Mouse (Mus musculus) large intestine, adult 2 months (tissue): ENCODE data around the gene Zfp536. TPM values are rescaled to one million over a fixed set of nuclear protein-coding genes. Genes with fewer than 3 reads are reported as not detected.

Source experiments
- DNase-seq: peaks from one replicate; pipeline ENCODE4 v3.0.0-alpha.2; 2012; ENCODE audit warnings: low read depth, low spot score
- WGBS: fragments of 180-500 bp; shearing (Covaris S2); methylation state at CpG from one replicate; pipeline ENCODE4 v1.1.7; 2018; 5-methylcytosine and 5-hydroxymethylcytosine counted together
- polyA plus RNA-seq: library from polyadenylated mRNA; depleted of rRNA; stranded (reverse); fragments of >200 nt; gene quantifications from 2 replicates; pipeline ENCODE4 v1.2.3, GENCODE M21; 2012

Zfp536 gene
- polyA plus RNA-seq, 1 experiment, result 0.52 TPM

GRCm38 (mm10) chr7:37565371-37565770, 208.1 kb downstream of the Zfp536 start:
- 59% methylated on average over 8 of the region's 8 CpGs for WGBS
- no peak for DNase-seq

GRCm38 (mm10) chr7:37564644-37565043, 208.8 kb downstream of the Zfp536 start:
- no peak for DNase-seq
- 38% methylated on average over 10 of the region's 10 CpGs for WGBS

GRCm38 (mm10) chr7:37563831-37564400, 209.5 kb downstream of the Zfp536 start:
- no peak for DNase-seq
- 58% methylated on average over 6 of the region's 6 CpGs for WGBS

DNA sequence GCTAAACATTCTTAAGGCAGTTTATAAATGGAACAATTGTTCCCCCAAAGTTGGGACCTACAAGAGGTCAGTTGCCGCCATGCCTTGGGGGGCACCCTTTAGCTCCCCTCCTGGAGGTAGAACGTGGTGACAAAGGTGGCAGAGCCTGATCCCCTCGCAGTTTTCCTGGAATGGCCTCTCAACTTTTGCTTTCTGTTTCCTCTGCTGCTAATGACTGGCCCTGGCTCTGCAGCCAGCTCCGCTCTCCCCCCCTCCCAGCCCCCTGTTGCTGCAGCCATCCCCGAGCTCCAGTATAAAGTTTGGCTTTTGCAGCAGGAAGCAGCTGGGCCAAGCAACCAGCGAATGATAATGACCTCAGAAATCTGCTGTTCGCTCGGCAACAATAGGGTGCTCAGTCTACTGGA, 210.3 kb downstream of the Zfp536 start:
- 20% methylated on average over 8 of the region's 8 CpGs for WGBS
- no peak for DNase-seq

DNA sequence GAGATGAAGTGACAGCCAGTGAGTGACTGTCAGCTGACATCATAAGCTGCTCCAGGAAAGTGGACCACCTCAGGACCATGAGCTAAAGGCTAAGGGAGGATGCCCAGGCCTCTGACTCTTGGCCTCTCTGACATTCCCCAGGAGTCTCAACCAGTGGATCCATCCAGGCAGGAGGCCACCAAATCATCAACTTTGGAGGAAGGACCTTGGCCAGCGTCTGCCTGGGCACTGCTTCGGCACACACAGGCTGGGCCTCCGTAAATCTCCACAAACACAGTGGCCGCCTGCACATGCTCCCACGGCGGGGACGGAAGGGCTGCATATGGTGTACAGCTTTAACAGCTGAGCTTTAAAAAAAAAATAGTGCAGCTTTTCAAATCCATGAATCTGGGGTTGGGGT, 210.9 kb downstream of the Zfp536 start:
- DNase-seq, result no peak
- 42% methylated on average over 7 of the region's 7 CpGs for WGBS

- DNase-seq, result no peak
- WGBS, result 88% methylated on average over 7 of the region's 7 CpGs
Measured at GRCm38 (mm10) chr7:37560581-37560980, 212.9 kb downstream of the Zfp536 start.

DNA sequence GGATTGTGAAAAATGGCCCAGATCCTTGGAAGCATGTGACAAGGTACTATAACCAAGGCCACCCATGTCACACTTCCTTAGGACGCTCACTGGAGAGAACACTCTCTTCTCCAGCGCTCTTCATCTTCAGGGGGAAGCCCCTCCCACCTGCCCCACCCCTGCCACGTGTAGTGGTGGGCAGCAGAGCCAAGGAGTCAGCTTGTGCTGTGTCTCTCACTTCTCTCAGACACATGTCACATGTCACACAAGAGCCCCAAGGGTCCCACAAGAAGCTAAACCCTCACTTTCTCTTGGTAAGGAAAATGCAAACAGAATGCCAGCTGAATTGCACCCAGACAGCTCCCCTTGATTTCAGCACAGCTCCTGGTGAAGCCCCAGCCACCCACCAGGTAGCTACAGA, 213.6 kb downstream of the Zfp536 start:
- WGBS, result 39% methylated on average over 3 of the region's 3 CpGs
- no peak for DNase-seq

DNA sequence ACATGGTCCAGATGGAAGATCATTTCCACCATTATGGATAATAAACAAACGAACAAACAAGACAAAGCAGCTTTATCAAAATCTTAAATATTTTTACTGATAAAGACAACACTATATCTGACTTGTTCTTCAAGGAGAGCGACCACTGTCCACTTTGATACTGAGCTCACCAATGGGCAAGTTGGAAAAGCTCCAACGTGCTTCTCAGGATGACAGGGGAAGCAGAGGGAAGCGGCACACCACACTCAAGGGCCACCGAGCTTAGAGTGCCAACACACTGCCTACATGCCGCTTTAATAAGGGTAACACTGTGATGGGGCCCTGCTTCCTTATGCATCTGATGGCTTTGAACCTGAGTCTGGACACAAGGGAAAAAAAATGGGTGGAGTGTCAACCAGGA, 214.1 kb downstream of the Zfp536 start:
- 84% methylated on average over 6 of the region's 6 CpGs for WGBS
- DNase-seq, result no peak

GRCm38 (mm10) chr7:37556811-37557210, 216.6 kb downstream of the Zfp536 start:
- no peak for DNase-seq
- 74% methylated on average over 1 of the region's 1 CpGs for WGBS

DNA sequence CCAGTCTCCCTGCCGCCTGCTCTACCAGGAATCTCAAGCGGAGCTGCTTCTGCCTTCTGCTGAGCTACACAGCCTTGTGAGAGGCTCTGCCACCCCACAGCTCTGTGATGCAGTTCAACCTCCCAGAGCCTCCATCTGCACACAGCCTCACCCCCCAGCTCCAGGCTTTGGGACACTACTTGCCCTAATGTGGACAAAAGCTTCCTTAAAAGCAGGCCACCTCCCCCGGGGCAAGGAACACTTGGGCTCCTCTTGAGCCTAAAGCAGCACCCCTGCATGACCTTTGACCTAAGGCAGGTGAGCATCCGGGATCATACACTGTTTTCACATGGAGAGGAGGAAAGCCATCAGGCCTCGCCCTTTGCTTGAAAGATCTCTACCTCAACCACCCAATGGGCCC, 219.0 kb downstream of the Zfp536 start:
- 71% methylated on average over 5 of the region's 5 CpGs for WGBS
- no peak for DNase-seq

- DNase-seq, result no peak
- 59% methylated on average over 3 of the region's 3 CpGs for WGBS
Measured at GRCm38 (mm10) chr7:37553646-37554045, 219.8 kb downstream of the Zfp536 start.

- no peak for DNase-seq
- 69% methylated on average over 3 of the region's 3 CpGs for WGBS
Measured at GRCm38 (mm10) chr7:37552384-37552783, 221.1 kb downstream of the Zfp536 start.

DNA sequence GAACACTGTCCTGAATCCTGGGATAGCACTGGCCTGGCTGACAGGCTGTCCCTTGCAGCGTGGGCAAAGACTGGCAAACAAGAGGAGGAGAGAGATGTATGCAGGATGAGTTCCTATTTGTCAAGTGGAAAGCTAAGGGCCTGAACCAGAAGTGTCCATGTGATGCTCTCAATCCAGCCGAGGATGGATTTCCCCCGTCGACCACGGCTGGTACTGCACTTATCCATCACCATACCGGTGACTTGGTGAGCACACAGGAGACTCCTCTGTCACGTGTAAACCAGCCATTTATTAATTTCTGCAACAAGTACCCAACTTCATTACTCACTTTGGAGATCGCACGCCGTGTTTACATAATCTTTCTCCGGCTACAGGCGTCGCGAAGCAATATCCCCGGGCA, 224.6 kb downstream of the Zfp536 start:
- DNase-seq, result no peak
- 58% methylated on average over 15 of the region's 15 CpGs for WGBS

GRCm38 (mm10) chr7:37544011-37544410, 229.4 kb downstream of the Zfp536 start:
- WGBS, result 25% methylated on average over 6 of the region's 6 CpGs
- no peak for DNase-seq

DNA sequence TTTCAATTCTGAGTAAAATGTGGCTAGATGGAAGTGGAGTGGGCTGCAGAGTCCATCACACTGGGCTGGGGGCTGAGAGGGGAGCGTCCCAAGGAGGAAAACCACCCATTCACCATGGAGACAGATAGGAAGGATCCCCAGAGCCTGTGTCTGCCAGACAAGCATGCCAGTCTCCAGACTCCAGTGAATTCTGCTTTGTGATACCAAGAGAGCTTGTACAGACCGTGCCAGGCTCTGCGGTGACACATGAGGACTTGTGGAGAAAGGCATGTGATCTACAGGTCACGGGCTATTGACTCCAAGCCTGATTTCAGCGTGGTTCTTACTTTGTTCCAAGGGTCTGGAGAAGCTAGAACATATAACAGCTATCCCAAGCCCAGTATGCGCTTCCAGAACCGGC, 230.5 kb downstream of the Zfp536 start:
- WGBS, result 79% methylated on average over 7 of the region's 7 CpGs
- no peak for DNase-seq

- no peak for DNase-seq
- 84% methylated on average over 2 of the region's 2 CpGs for WGBS
Measured at GRCm38 (mm10) chr7:37531166-37531565, 242.3 kb downstream of the Zfp536 start.

GRCm38 (mm10) chr7:37528311-37528710, 245.1 kb downstream of the Zfp536 start:
- DNase-seq, result no peak
- WGBS, result 85% methylated on average over 9 of the region's 9 CpGs

DNA sequence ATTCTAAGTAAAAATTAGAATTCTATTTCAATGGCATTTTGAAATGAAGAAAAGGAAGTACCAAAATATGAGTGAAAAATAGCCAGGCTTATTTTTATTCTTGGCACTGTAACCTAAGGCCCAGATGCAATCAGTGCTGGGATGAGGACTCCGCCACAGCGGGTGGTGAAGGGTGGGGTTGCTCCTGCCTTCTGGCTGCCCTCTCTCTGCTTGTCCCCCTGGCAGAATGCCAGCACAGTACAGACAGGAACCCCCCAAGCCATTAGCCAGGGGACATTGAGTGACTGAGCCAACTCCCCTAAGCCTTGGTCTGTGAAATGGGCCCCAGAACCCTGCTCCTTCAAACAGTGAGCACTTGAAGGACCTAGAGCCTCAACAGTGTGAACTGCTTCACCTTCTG, 245.6 kb downstream of the Zfp536 start:
- no peak for DNase-seq
- 49% methylated on average over 2 of the region's 2 CpGs for WGBS

- 57% methylated on average over 2 of the region's 2 CpGs for WGBS
- DNase-seq, result no peak
Measured at GRCm38 (mm10) chr7:37521407-37521806, 252.0 kb downstream of the Zfp536 start.

DNA sequence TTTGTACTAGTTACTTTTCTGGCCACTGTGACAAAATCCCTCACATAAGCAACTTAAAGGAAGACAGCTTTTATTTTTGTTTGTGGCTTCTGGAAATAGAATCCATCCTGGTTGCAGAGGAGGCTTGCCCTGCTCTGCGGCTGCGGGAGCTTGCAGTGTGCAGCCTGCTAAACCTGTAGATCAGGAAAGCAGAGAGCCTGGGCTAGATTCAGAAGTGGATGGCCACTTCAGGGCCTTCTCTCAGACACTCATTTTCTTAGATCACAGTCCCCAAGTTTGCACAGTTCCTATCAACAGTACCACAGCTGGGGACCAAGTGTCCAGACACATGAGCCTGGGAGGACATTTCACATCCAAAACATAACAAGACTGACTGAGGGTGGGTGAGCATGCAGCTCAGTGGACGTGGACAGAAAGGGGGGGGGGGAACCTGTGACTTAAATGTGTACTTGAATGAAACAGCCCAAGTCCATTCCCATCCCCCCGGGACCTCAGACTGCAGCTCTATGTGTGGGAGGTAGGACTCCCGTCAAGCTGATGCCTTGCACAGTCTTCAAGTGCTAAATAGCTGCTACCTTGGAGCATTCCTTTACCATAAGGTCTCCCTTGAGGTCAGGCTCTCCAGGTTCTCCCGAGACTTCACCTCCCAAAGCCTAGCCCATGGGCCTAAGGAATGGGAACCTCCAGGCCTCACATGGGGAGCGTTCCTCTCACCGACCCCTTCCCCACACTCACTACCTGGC, 262.3 kb downstream of the Zfp536 start:
- no peak for DNase-seq
- 73% methylated on average over 8 of the region's 8 CpGs for WGBS

DNA sequence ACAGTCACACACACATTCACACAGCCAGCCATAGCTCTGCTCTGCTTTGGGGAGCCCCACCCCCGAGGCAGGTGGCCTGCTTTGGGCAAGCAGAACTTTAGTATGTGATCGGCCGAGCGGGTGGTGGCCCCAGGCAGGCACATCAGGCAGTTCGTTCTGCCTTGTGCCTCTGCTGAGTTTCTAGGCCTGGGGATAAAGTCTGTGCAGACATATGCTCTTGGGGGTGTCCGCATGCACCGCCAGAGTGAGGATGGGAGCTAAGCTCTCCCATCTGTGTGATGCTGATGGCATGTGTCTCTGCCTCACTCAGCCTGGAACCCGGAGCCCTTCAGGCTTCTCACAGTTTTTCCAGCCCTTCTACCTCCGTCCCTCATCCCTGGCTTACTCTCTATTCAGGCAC, 263.7 kb downstream of the Zfp536 start:
- no peak for DNase-seq
- WGBS, result 68% methylated on average over 9 of the region's 9 CpGs

DNA sequence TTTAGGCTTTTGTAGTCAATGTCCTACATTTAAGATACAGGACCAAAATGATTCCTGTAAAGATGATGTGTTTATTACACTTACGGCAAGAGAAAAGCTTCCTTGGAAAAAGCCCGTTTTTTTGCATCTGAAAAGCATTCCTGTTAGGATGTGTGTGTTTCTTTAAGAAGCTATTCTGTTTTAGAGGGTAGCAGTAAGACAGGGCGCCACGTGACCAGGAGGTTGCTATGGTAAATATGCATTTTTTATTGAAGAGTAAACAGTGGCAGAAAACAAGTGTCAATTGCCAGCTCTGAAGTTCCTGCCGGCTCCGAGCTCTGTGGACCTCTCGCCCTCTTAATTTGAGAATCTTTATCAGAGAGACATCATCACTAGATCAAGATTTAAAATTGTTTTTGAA, 267.9 kb downstream of the Zfp536 start:
- 32% methylated on average over 7 of the region's 7 CpGs for WGBS
- DNase-seq, result no peak
